Mouse (Mus musculus): ENCODE results near the gene Rpsa.

GRCm38 (mm10) chr9:120144474-120144873 is 17.0 kb downstream of the Rpsa start:
- TF ChIP-seq CTCF (conservative IDR thresholded peaks at IDR 0.05; ENCODE audit: low read length) = no peak
- no peak for TF ChIP-seq POU5F1 (IDR thresholded peaks at IDR 0.05; ENCODE audit: borderline replicate concordance, low read length)
- TF ChIP-seq NANOG (IDR thresholded peaks at IDR 0.05; ENCODE audit: borderline replicate concordance, low read length) = no peak
